Mouse (Mus musculus): ENCODE results near the gene Vav3.

- TF ChIP-seq CTCF (IDR thresholded peaks at IDR 0.05; ENCODE audit: extremely low read depth, insufficient read depth, insufficient read length, insufficient replicate concordance) (no peak), POLR2A (IDR thresholded peaks at IDR 0.05; ENCODE audit: low read depth, low read length) (no peak)
Observed at GRCm38 (mm10) chr3:109431285-109431684, 90.8 kb downstream of the Vav3 start.
